8 mouse cellular contexts compared by ENCODE assay signal in the genomic region with DNA sequence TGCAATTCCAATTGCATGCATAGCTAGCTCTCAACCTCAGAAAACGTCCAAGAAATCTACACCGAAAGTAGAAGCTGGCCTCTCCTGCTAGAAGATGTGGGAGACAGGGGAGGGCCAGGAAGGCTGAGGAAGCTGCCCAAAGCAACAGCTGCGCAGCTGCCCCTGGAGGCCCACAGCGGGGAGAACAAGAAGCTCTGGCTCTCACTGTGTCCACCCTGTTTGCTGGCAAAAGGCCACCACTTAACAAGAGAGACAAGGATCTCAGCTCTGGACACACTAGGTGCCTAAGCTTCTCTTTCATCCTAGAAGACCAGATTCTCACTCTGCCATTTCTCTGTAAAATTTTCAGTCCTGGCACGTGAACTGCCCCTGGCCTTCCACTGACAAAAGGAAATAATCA.
A peak's percentile ranks its signal among the peaks of the same experiment; 100 is the strongest.
DNase-seq lines count a peak whose midpoint lies in the region; ATAC-seq lines count a peak whose summit lies in the region.

No protein-coding gene starts in this region.

- WGBS in hindbrain, embryonic 10.5 days: 71% methylated on average over 5 of the region's 5 CpGs
- WGBS in hindbrain, embryonic 12.5 days: 70% methylated on average over 5 of the region's 5 CpGs
- WGBS in liver, embryonic 15.5 days (ENCODE audit: insufficient replicate concordance): 42% methylated on average over 5 of the region's 5 CpGs

- no peak overlapping the region for H3K4me3 ChIP-seq in hindbrain, embryonic 10.5 days
- no peak overlapping the region for H3K4me3 ChIP-seq in hindbrain, embryonic 12.5 days
- no peak overlapping the region for H3K4me3 ChIP-seq in liver, embryonic 15.5 days (replicated peaks)

- H3K27ac ChIP-seq in hindbrain, embryonic 10.5 days: 0 out of 2 replicates have a peak overlapping the region, but pooled peaks have one; percentile 12
- no peak overlapping the region for H3K27ac ChIP-seq in hindbrain, embryonic 12.5 days
- 0 out of 2 replicates have a peak overlapping the region, but pooled peaks have one; percentile 6 for H3K27ac ChIP-seq in liver, embryonic 15.5 days (replicated peaks)

- no peak overlapping the region for H3K9ac ChIP-seq in hindbrain, embryonic 12.5 days
- H3K9ac ChIP-seq in liver, embryonic 15.5 days: no peak overlapping the region

- peaks cover 7% of the 10 kb centered on the region; the same call in 1 of the 2 replicates for H3K4me1 ChIP-seq in hindbrain, embryonic 10.5 days (replicated peaks)
- H3K4me1 ChIP-seq in hindbrain, embryonic 12.5 days: 0 out of 2 replicates have a peak, but pooled peaks cover 8% of the 10 kb centered on the region
- no peaks in the 10 kb centered on the region; the same call in 1 of the 2 replicates for H3K4me1 ChIP-seq in liver, embryonic 15.5 days (replicated peaks)

- no peak overlapping the region for H3K4me2 ChIP-seq in hindbrain, embryonic 12.5 days (replicated peaks)
- H3K4me2 ChIP-seq in liver, embryonic 15.5 days: no peak overlapping the region

- no peaks in the 10 kb centered on the region for H3K9me3 ChIP-seq in hindbrain, embryonic 10.5 days
- H3K9me3 ChIP-seq in hindbrain, embryonic 12.5 days (replicated peaks): no peaks in the 10 kb centered on the region
- no peaks in the 10 kb centered on the region for H3K9me3 ChIP-seq in liver, embryonic 15.5 days (replicated peaks)

- ATAC-seq in hindbrain, embryonic 12.5 days (ENCODE audit: low FRiP score): no peak
- ATAC-seq in liver, embryonic 15.5 days (ENCODE audit: insufficient read depth): no peak

- H3K27me3 ChIP-seq in hindbrain, embryonic 10.5 days (ENCODE audit: insufficient read depth, poor library complexity, severe bottlenecking): no peaks in the 10 kb centered on the region
- no peaks in the 10 kb centered on the region for H3K27me3 ChIP-seq in hindbrain, embryonic 12.5 days
- no peaks in the 10 kb centered on the region for H3K27me3 ChIP-seq in liver, embryonic 15.5 days

- H3K36me3 ChIP-seq in hindbrain, embryonic 10.5 days: peaks cover 15% of the 10 kb centered on the region
- H3K36me3 ChIP-seq in hindbrain, embryonic 12.5 days: 0 out of 2 replicates have a peak, but pooled peaks cover 4% of the 10 kb centered on the region
- H3K36me3 ChIP-seq in liver, embryonic 15.5 days (replicated peaks): peaks cover 8% of the 10 kb centered on the region; the same call in 1 of the 2 replicates

- intact Hi-C loops in heart, postnatal 14 days (cut with DNase I): no loop called here

- no peak for DNase-seq in hindbrain, embryonic 10.5 days (ENCODE audit: low spot score)
- peak; percentile 43 for DNase-seq in urinary bladder, postnatal 25 days (ENCODE audit: low spot score)
- DNase-seq in urinary bladder, postnatal 10 days (ENCODE audit: low spot score): no peak
- peak; percentile 66 to 73 for DNase-seq in heart, postnatal 14 days
- DNase-seq in natural killer cell, adult 2 months (ENCODE audit: low spot score in 2 of 2): no peak
- DNase-seq in frontal cortex, adult 2 months (ENCODE audit: extremely low spot score in 1 of 2, low spot score in 1 of 2): no peak

Comparison
In these comparisons a context has a peak if more than half of its experiments do, and no peak if none do; other contexts are left out.
1. DNase-seq: peak in urinary bladder, postnatal 25 days (single experiment) and heart, postnatal 14 days (2 of 2); none in hindbrain, embryonic 10.5 days (single experiment), urinary bladder, postnatal 10 days (single experiment), natural killer cell, adult 2 months (0 of 2) and frontal cortex, adult 2 months (0 of 2).